Mouse (Mus musculus) adrenal gland, postnatal 4 days (tissue): Measurements from ENCODE around the gene Elovl7. TPM values are rescaled to one million over a fixed set of nuclear protein-coding genes. Genes with fewer than 3 reads are reported as not detected.

Source experiments
- DNase-seq, 2 experiments: peaks; one replicate each; pipeline ENCODE4 v3.0.0; 2021 to 2022; ENCODE audit warnings: low spot score in 2 of 2, mixed read lengths in 2 of 2
- total RNA-seq, 2 experiments: library from RNA; stranded (reverse); gene quantifications; 2 replicates each; pipeline ENCODE4 v1.2.3; 2021

Gene Elovl7
- total RNA-seq, 2 experiments from 2014 or later, result 1.0 to 3.8 TPM

- DNase-seq, result no peak
Observed at GRCm38 (mm10) chr13:108300346-108300950, 86.2 kb downstream of the Elovl7 start.

DNA sequence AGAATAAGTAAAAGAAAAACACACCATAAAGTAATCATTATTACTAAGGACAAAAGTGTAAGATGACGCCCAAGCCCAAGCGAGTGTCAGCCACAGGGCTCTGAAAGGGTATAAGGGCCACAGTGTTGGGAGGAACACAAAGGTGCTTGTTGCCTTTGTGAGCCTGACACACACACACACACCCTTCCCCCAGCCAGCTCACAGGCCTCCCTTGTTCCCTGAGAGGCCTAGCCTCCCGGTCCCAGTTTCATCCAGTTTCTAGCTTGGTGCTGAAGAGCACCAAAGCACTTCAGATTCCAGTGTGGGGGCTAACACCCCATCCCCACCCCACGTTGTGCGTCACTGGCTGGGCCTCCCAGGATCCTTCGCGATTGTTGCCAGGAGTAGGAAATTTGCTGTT lies 87.2 kb downstream of the Elovl7 start:
- no peak for DNase-seq

DNA sequence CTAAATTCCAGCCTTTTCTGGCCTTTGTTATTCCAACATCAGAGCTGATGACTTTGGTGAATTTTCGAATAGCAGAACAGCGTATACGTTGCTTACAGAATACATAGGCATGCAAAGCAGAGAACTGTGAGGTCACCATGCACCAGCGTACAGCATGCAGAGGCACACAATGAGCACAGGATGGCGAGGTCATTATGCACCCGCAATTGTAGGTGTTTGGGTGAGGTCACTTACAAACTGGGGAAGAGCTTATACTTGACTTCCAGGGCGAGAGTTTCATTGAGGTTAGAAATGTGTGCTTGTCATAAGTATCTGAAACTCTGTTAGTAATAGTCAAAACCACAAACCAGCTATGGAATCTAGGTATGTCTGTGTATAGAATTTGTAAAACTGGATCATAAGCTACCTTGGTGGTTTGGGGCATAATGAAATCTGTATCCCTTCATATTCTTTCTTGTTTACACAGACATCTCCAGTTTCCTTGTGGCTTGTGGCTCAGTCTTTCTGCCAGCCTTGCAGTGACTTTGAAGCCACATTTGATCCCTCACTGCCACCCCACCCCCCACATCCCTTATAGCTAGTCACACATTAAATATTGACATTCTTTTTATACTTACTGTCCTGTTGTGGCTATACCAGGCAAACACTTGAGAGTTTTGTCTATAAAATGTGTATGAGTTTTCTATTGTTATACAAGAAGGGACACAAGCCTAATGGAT lies 88.9 kb downstream of the Elovl7 start:
- DNase-seq, result no peak

DNA sequence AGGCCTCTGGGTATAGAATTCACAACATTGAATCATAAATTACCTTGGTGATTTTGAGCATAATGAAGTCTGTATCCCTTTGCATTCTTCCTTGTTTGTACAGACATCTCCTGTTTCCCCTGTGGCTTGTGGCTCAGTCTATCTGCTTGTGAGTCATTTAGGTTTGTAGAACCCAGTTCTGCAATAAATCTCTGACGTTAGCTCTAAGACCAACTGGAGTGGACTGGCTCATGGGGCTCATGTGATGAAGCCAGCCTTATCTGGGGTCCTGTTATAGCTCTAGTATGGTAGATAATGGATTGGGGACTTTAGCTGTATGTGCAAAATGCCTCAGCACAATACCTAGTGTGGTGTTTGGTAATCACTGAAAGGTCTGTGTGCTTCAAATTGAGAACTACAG lies 89.6 kb downstream of the Elovl7 start:
- no peak for DNase-seq

DNA sequence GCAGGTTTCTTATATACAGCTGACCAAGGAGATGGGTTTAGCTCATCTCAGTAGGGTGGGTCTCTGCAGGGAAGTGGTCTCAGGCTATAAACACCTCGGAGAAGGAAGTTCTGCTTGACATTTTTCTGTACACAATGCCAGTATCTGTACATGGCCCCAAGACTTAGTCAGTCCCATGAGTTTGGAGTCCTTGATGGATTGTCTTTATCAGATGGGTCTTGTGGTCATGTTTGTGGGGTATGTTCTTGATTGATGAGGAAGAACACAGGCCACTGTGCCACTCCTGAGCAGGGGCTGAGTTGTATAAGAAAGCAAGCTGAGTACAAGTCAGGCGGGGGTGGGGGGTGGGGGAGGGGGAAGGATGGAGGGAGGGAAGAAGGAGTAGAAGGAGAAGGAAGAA lies 90.5 kb downstream of the Elovl7 start:
- no peak for DNase-seq

DNA sequence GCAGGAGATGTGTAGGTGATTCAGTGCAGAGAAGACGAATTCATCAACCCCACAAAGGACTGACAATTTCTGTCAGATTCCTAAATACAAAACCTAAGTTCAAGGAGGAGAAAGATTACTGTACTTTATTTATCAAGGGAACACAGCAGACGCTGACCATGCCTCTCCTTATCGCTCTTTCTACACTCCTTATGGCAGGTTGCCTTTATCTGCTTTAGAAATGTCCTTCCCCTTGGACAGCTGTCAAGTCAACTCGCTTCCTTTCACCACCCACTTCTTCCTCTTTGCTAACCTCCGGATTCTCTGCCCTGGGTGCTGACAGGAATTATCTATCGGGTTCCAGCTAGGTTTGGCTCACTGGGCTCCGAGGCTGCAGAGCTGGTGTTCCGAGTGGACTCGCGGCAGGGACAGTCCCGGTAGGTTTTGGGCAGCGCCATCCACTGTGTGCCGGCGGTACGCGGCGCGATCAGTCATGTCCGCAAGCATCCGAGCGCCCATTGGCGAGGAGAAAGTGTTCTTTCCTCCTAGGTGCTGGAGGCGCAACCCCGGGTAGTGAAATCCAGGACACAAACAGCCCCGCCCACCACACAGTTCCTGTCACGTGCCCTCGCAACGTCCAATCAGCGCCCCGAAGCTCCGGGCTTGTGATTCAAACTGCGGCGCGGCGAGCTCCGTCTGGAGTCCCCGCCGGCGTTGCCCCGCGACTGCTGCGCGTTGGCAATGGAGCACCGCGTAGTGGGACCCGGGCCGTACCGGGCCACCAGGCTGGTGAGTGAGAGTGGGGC lies 101.7 kb downstream of the Elovl7 start, which contains the start of gene Depdc1b:
TSS of gene Depdc1b (plus strand) at position 631 of the 785 bp plus-strand sequence.
- peak; percentile 88 to 92 for DNase-seq

DNA sequence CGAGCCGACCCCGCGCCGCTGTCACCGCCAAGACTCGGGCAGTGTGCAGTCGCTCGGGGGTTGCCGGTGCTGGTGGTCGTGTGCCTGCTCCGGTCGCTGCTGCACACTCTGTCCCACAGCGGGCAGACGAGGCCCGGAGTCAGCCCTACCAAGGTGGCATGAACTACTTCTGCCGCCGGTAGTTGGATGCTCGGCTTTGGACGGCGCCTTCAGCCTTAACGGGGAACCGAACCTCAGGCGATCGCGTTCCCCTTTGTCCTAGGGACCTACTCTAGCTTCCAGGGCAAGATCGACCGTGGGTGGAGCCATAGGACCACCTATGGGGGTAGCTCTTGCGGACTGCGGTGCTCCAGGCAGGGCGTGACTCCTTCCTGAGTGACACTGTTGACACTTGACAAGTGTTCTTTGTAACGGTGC lies 102.3 kb downstream of the Elovl7 start:
- DNase-seq, result no peak

GRCm38 (mm10) chr13:108317414-108317813 lies 103.2 kb downstream of the Elovl7 start:
- DNase-seq, result no peak

GRCm38 (mm10) chr13:108319028-108319427 lies 104.8 kb downstream of the Elovl7 start:
- DNase-seq, result no peak

DNA sequence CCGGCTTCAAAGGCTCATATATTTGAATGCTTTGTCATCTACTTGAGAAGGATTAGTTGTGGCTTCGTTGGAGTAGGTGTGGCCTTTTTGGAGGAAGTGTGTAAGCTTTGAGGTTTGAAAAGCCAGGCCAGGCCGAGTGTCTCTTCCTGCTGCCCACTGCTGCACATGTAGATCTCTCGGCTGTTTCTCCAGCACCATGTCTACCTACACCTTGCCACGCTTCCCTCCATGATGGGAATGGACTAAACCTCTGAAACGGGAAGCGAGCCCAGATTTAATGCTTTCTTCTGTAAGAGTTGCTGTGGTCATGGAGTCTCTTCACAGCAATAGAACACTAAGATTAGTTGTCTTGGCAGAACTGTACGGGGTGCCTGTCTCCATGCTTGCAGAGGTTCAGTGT lies 106.0 kb downstream of the Elovl7 start:
- no peak for DNase-seq

DNA sequence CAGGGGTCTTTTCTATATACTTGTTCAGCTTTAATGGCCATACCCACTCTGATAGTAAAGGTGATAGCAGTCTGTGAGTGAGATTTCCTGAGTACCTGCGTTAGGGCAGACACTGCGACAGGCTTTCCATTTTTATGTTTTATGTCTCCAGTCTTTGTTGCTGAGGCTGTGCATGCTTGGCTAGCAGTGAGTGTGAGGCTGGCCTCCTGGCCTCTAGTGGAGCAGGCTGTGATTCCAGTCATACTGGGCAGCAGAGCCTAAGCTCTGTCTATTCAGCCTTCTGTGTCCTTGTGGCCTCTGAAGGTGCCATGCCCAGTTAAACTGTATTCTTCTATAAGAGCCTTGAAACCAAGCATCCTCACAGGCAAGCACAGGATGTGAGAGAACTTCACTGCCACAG lies 108.3 kb downstream of the Elovl7 start:
- no peak for DNase-seq

GRCm38 (mm10) chr13:108323317-108323716 lies 109.1 kb downstream of the Elovl7 start:
- DNase-seq, result no peak

GRCm38 (mm10) chr13:108323866-108324829 lies 109.9 kb downstream of the Elovl7 start:
- DNase-seq, result no peak

DNA sequence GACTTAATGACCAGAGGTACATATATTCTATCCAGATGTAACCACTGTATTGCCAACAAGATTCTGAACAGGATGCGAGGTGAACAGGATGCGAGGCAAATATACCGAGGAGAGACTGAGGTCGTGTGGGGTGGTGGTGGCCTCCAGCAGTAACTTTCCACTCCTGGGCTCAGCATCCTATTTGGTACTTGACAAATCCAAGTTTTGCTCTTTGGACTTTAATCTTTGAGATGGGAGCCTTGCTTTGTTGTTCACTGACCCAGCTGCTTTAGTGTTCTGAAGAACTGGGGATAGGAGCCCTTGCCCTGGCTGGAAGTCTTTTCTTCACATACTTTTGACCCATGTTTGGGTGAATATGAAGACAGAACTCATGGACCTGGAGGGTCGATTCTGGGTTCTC lies 111.7 kb downstream of the Elovl7 start:
- no peak for DNase-seq

DNA sequence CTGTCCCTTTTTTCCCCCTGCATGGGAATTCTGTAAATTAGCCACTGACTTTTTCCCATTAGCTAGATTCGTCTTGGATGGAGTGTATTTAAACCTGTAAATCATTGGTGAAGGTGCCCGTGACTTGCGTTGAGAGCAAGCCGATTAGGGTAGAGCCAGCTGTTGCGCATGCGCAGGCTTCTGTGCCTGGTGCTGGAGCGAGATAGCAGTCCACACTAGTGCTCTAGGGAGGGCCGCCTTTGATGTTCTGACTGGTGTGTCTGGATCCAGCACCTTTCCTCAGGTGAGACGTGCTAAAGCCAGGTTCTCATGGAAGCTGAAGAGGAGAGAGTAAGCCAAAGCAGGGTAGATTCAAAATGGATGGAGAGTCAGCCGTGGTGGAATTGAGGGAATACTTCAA lies 112.1 kb downstream of the Elovl7 start:
- DNase-seq, result no peak

GRCm38 (mm10) chr13:108327047-108327446 lies 112.8 kb downstream of the Elovl7 start:
- no peak for DNase-seq

GRCm38 (mm10) chr13:108328406-108329180 lies 114.4 kb downstream of the Elovl7 start:
- no peak for DNase-seq

DNA sequence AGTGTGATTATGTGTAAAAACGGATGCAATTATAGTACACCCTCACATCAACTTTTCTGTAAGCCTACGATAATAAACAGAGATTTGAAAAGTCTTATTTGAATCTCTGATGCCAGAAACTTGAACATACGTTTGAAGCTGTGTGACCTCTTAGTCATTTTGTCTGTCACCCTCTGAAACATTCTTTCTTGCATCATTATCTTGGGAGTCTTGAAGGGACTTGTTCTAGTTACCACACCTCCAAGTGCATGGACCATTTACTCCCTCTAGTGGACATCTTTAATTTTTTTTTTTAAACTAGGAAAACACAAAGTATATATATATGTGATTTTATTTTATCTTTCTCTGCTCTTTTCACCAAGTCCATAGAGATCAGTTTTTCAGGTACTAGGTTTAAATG lies 115.5 kb downstream of the Elovl7 start:
- no peak for DNase-seq
